Mouse (Mus musculus): Measurements from ENCODE around the gene Per2. TPM values are rescaled to one million over a fixed set of nuclear protein-coding genes. Genes with fewer than 3 reads are reported as not detected.
A peak's percentile ranks its signal among the peaks of the same experiment; 100 is the strongest.

Gene Per2
- polyA plus RNA-seq, 1 experiment from 2014 or later, result 3.6 TPM

DNA sequence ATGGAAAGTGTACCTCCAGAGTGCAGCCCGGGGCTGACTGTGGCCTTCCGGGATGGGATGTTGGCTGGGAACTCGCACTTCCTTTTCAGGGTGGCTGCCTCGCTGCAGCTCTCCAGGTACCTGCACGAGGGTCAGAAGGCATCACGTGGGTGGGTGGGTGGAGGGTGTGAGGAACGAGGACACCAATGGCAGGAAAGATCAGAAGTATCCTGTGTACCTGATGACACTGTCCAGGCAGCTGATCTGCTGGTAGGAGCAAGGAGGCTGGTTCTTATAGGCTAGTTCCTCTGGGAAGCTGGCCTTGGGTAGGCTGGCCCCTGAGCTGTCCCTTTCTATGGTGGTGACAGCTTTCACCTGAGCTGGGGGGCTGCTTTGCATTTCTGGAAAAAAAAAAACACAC, 28.4 kb downstream of the Per2 start:
- Histone ChIP-seq H3K4me3 (no peak overlapping the region), H3K9me3 (replicated peaks) (no peaks in the 10 kb centered on the region), H3K36me3 (peaks cover 48% of the 10 kb centered on the region), H3K4me2 (no peak overlapping the region), H3K27ac (ENCODE audit: poor library complexity, severe bottlenecking) (no peak overlapping the region), H3K27me3 (replicated peaks) (no peaks in the 10 kb centered on the region), H3K4me1 (replicated peaks) (peaks cover 9% of the 10 kb centered on the region), H3K9ac (no peak overlapping the region)
- 81% methylated on average over 7 of the region's 7 CpGs for WGBS
- ATAC-seq (ENCODE audit: insufficient number of reproducible peaks, low FRiP score), result no peak

DNA sequence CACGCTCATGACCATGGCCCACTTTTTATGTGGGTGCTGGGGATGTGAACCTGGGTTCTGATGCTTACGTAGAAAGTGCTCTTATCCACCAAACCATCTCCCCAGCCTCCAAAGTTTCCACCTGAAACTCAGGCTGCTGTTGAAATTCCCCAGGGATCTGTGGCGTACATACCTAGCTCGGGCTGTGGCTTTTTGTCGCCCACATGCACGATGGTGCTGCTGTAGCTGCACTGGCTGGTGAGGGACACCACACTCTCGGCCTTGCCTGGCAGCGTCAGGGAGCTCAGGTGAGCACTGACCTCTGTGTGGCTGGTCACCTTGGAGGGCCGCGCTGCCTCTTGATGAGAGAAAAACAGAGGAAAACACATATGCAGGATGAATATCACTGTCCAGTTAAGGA, 29.9 kb downstream of the Per2 start:
- WGBS, result 92% methylated on average over 10 of the region's 10 CpGs
- H3K9me3 ChIP-seq (replicated peaks), result no peaks in the 10 kb centered on the region
- H3K9ac ChIP-seq, result no peak overlapping the region
- H3K4me3 ChIP-seq, result no peak overlapping the region
- no peak for ATAC-seq (ENCODE audit: insufficient number of reproducible peaks, low FRiP score)
- H3K27ac ChIP-seq (ENCODE audit: poor library complexity, severe bottlenecking), result no peak overlapping the region
- no peak overlapping the region for H3K4me2 ChIP-seq
- no peaks in the 10 kb centered on the region for H3K4me1 ChIP-seq (replicated peaks)
- H3K27me3 ChIP-seq (replicated peaks), result no peaks in the 10 kb centered on the region
- peaks cover 46% of the 10 kb centered on the region for H3K36me3 ChIP-seq

DNA sequence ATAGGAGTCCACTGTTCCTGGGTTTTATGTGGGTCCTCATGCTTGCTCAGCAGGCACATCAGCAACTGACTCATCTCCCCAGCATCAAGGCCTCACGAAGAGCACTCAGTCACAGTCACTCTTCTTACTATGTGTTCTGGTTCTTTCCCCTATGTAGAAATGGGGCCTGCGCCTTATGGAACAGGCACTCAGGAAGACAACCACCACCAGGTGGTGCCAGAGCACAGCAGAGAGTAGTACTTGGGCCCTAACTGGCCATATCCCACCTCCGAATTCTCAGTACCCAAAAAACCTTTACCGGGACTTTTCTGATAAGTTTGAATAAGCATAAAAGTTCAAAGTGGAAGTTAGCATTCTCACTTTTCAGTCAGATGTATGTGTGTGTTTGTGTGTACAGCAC, 30.5 kb downstream of the Per2 start:
- no peak overlapping the region for H3K9ac ChIP-seq
- no peak for ATAC-seq (ENCODE audit: insufficient number of reproducible peaks, low FRiP score)
- no peak overlapping the region for H3K4me3 ChIP-seq
- H3K4me1 ChIP-seq (replicated peaks), result no peaks in the 10 kb centered on the region
- H3K36me3 ChIP-seq, result peaks cover 46% of the 10 kb centered on the region
- H3K27ac ChIP-seq (ENCODE audit: poor library complexity, severe bottlenecking), result no peak overlapping the region
- 34% methylated on average over 4 of the region's 4 CpGs for WGBS
- H3K27me3 ChIP-seq (replicated peaks), result no peaks in the 10 kb centered on the region
- H3K4me2 ChIP-seq, result no peak overlapping the region
- no peaks in the 10 kb centered on the region for H3K9me3 ChIP-seq (replicated peaks)

DNA sequence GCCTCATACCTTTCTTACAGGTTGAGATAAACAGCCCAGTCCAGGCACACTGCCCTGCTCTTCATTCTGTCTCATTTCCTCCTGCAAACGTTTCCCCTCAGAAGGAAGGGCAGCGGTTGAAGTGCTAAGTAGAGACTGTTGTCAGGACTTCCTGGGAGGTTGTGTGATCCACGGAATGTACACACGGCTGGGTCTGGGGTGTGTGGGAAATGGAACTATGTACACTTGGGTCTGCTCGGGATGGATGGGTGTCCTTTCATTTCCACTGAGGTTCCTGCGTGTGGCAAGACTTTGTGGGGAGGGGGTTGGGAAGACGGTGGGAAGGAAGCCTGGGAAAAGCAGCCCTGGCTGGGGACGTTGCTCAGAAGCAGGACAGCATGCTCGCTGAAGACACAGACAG, 32.7 kb downstream of the Per2 start:
- H3K36me3 ChIP-seq, result peaks cover 31% of the 10 kb centered on the region
- H3K4me3 ChIP-seq, result no peak overlapping the region
- WGBS, result 72% methylated on average over 9 of the region's 9 CpGs

DNA sequence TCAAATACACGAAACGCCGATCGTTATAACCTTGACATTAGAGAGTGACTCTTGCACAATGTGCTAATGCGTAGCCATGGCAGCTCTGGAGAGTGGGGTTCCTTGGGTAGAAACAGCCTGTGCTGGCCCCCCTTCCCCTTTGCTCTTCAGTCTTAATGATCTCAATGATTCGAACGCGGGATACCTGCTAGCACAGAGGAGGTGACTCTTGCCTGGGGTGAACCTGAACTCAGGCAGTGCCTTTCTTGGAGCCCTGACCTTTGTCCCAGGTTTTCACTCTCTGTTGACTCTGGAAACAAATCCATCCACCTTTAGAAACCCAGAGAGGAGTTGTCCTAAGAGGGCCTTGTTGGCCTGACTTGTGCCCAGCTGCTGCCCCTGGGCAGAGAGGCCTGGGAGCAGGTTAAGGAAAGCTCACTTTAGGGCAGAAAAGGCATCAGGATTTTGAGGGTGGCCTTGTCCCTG, 38.5 kb downstream of the Per2 start:
- no peak for ATAC-seq (ENCODE audit: insufficient number of reproducible peaks, low FRiP score)
- no peaks in the 10 kb centered on the region for H3K9me3 ChIP-seq (replicated peaks)
- no peaks in the 10 kb centered on the region for H3K27me3 ChIP-seq (replicated peaks)
- H3K27ac ChIP-seq (ENCODE audit: poor library complexity, severe bottlenecking), result no peak overlapping the region
- peaks cover 49% of the 10 kb centered on the region for H3K36me3 ChIP-seq
- H3K4me2 ChIP-seq, result no peak overlapping the region
- 92% methylated on average over 8 of the region's 8 CpGs for WGBS
- no peak overlapping the region for H3K4me3 ChIP-seq
- no peaks in the 10 kb centered on the region; the same call in 1 of the 2 replicates for H3K4me1 ChIP-seq (replicated peaks)
- H3K9ac ChIP-seq, result no peak overlapping the region

More for the DNA sequence above, 32.7 kb downstream of the Per2 start:
- Histone ChIP-seq H3K4me2 (no peak overlapping the region), H3K4me1 (replicated peaks) (no peaks in the 10 kb centered on the region), H3K9ac (no peak overlapping the region), H3K27me3 (replicated peaks) (no peaks in the 10 kb centered on the region), H3K27ac (ENCODE audit: poor library complexity, severe bottlenecking) (no peak overlapping the region), H3K9me3 (replicated peaks) (no peaks in the 10 kb centered on the region)
- no peak for ATAC-seq (ENCODE audit: insufficient number of reproducible peaks, low FRiP score)

DNA sequence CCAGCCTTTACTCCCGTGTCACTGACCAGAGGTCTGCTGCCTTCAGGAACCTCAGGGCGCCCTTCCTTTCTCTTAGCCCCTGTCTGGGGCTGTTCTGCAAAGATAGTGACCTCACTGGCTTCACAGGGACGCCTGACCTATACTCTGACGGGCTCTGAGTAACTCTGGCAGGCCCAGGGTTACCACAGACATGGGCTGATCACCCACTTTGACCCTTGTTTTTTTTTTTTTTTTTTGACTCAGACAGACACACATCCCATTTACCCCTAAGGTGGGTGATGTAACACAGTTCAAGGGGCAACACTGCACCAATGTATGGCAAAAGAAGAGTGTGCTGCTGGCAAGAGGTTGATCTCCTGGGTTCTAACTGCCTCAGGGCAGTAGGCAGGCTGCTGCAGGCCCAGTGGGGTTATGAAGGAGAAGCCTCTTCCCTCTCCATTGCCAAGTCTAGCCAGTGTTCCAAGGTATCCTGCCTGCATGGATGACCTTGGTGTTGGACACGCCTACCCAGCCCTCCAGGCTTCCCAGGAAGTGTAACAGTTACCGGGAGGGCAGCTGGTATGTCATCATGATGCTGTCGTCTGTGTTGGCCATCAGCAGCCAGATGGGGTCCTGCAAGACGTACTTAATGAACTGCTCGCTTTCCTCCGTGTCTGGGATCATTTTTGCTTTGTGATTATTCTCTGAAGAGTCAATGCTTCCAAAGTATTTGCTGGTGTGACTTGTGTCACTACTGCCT, 39.1 kb downstream of the Per2 start:
- Histone ChIP-seq H3K9ac (no peak overlapping the region), H3K4me2 (no peak overlapping the region), H3K36me3 (peaks cover 49% of the 10 kb centered on the region), H3K9me3 (replicated peaks) (no peaks in the 10 kb centered on the region), H3K4me1 (replicated peaks) (peaks cover 5% of the 10 kb centered on the region), H3K27ac (ENCODE audit: poor library complexity, severe bottlenecking) (no peak overlapping the region), H3K4me3 (no peak overlapping the region), H3K27me3 (replicated peaks) (no peaks in the 10 kb centered on the region)
- WGBS, result 65% methylated on average over 10 of the region's 10 CpGs
- no peak for ATAC-seq (ENCODE audit: insufficient number of reproducible peaks, low FRiP score)

DNA sequence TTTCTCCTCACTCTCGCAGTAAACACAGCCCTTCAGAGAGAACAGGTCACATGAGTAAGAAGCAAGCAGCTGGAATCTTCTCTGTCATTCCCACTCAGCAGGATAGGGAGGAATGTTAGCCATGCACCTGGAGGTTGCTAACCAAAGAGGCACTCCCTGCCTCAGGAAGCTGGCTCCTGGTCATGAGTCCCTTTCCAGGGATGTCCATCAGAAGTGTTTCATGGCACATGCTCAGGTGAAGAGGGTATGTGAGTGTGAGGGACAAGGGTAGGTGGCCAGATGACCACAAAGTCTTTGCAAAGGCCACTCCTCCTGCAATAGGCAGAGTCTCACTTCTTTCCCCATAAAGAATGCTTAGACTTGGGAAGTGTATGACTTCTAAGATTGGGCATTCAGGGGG, 41.1 kb downstream of the Per2 start:
- peaks cover 18% of the 10 kb centered on the region for H3K4me1 ChIP-seq (replicated peaks)
- H3K9ac ChIP-seq, result no peak overlapping the region
- peaks cover 40% of the 10 kb centered on the region for H3K36me3 ChIP-seq
- no peaks in the 10 kb centered on the region for H3K27me3 ChIP-seq (replicated peaks)
- ATAC-seq (ENCODE audit: insufficient number of reproducible peaks, low FRiP score), result no peak
- H3K9me3 ChIP-seq (replicated peaks), result no peaks in the 10 kb centered on the region
- 50% methylated on average over 1 of the region's 1 CpGs for WGBS
- H3K27ac ChIP-seq (ENCODE audit: poor library complexity, severe bottlenecking), result no peak overlapping the region
- H3K4me2 ChIP-seq, result no peak overlapping the region
- H3K4me3 ChIP-seq, result no peak overlapping the region

DNA sequence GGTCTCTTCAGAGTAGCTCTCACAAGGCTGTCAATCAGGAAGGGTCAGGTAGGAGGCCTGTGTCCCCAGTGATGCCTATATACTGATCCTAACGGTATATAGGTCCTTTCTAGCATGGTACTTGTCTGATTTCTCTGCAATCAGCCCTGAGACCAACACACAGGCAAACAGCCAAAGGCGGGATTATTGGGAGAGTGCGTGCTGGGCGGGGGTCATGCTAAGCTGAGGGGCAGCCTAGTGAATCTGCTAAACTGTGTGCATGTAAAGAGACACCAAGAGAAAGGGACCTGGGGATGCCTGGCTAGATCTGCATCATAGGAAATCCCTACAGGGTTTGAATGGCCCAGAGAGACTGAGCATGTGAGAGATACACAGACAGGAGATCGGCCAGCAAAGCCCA, 43.8 kb downstream of the Per2 start:
- Histone ChIP-seq H3K36me3 (peaks cover 30% of the 10 kb centered on the region), H3K4me2 (no peak overlapping the region), H3K4me3 (no peak overlapping the region), H3K9ac (peak overlapping the region; percentile 74; the same call in 1 of the 2 replicates), H3K27ac (ENCODE audit: poor library complexity, severe bottlenecking) (peak overlapping the region; percentile 94; the same call in 1 of the 2 replicates), H3K4me1 (replicated peaks) (peaks cover 32% of the 10 kb centered on the region), H3K27me3 (replicated peaks) (no peaks in the 10 kb centered on the region), H3K9me3 (replicated peaks) (no peaks in the 10 kb centered on the region)
- no peak for ATAC-seq (ENCODE audit: insufficient number of reproducible peaks, low FRiP score)
- WGBS, result 83% methylated on average over 5 of the region's 5 CpGs

DNA sequence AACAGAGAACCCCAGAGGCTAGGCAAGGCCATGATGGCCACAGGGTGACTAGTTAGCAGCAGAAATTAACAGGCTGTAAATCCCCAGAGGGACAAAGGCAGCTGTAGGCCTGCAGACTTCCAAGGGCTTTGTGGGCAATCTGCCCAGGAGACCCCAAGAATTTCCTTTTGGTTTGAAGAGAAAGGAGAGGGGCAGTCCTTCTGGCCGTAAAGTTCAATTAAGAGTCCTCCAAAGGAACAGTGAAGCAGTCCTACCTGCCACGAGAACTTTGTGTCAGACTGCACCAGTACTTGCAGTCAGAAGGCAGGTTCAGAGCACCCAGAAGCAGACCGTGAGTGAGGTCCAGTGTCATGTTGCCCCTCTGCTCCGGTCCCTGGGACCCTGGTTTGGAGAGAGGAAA, 44.2 kb downstream of the Per2 start:
- Histone ChIP-seq H3K4me2 (peak overlapping the region; percentile 97), H3K27me3 (replicated peaks) (no peaks in the 10 kb centered on the region), H3K36me3 (peaks cover 26% of the 10 kb centered on the region), H3K4me1 (replicated peaks) (peaks cover 32% of the 10 kb centered on the region), H3K4me3 (no peak overlapping the region), H3K9me3 (replicated peaks) (no peaks in the 10 kb centered on the region), H3K9ac (peak overlapping the region; percentile 74), H3K27ac (ENCODE audit: poor library complexity, severe bottlenecking) (peak overlapping the region; percentile 94)
- 69% methylated on average over 4 of the region's 4 CpGs for WGBS
- no peak for ATAC-seq (ENCODE audit: insufficient number of reproducible peaks, low FRiP score)

DNA sequence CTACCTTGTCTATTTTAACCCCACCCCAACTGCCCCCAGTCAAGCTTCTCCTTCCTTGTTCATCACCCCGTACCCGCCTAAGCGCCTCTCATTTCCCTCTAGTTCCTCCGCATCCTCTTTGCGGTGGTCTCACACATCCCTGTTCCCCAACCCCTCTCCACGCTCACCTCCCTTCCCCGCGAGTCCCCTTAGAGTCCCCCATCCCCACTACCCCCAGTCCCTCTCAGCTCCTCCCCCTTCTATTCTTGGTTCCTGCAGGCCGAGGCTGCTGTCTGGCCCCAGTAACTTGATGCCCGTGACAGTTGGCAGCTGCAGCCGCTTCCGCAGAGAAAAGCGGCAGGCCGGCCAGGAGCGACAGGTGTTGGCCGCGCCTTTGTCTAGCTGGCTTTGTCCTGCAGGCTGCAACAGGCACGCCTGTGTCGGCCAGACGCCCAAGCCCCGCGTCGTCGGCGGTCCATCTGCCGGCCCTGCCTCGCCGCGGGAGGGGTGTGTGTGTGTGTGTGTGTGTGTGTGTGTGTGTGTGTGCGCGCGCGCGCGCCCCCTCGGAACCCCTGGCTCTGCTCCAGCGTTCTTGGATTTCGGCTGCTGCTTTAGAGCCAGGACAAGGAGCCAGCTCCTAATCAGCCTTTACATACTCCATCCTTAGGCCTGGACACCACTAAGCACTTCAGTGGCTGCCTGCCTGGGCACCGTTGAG, 45.1 kb downstream of the Per2 start, which contains the start of gene Hes6:
TSS of gene Hes6 (minus strand) at position 141 of the 697 bp plus-strand sequence.
- Histone ChIP-seq H3K36me3 (peaks cover 23% of the 10 kb centered on the region), H3K4me1 (replicated peaks) (peaks cover 32% of the 10 kb centered on the region), H3K9ac (peak within 1 kb of the TSS; percentile 88), H3K9me3 (replicated peaks) (no peaks in the 10 kb centered on the region), H3K27me3 (replicated peaks) (no peaks in the 10 kb centered on the region), H3K4me2 (peak within 1 kb of the TSS; percentile 97), H3K4me3 (peak within 1 kb of the TSS; percentile 81), H3K27ac (ENCODE audit: poor library complexity, severe bottlenecking) (peak within 1 kb of the TSS; percentile 94)
- ATAC-seq (ENCODE audit: insufficient number of reproducible peaks, low FRiP score), result peak; percentile 52
- under 1% methylated on average over 34 of the region's 39 CpGs for WGBS

DNA sequence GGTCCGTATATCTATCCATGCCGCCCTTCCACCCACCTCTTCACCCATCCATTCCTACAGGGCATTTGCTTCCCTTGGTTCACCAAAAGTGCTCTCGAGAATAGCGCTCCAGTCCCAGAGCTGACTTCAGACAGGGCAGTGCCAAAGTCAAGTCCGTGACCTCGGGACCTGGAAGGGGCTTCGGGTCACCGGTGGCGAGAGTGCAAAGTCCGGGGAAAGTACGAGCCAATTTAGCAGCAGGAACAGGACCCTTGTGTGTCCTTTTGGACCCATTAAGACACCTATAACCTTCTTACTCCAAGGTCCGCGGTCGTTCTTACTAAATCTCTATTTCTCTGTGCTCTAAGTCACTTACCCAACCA, 45.6 kb downstream of the Per2 start:
- Histone ChIP-seq H3K27ac (ENCODE audit: poor library complexity, severe bottlenecking) (peak overlapping the region; percentile 94), H3K4me3 (peak overlapping the region; percentile 81), H3K9me3 (replicated peaks) (no peaks in the 10 kb centered on the region), H3K36me3 (peaks cover 20% of the 10 kb centered on the region), H3K4me1 (replicated peaks) (peaks cover 32% of the 10 kb centered on the region), H3K4me2 (peak overlapping the region; percentile 97), H3K9ac (peak overlapping the region; percentile 74), H3K27me3 (replicated peaks) (no peaks in the 10 kb centered on the region)
- no peak for ATAC-seq (ENCODE audit: insufficient number of reproducible peaks, low FRiP score)
- WGBS, result 0% methylated on average over 14 of the region's 14 CpGs

Measured in heart, embryonic 12.5 days (tissue).